Mouse (Mus musculus): ENCODE results near the gene Polr3b.

Gene Polr3b

GRCm38 (mm10) chr10:84707752-84708530 lies 85.8 kb downstream of the Polr3b start:
- no peak for DNase-seq (ENCODE audit: low read depth, low spot score)

DNA sequence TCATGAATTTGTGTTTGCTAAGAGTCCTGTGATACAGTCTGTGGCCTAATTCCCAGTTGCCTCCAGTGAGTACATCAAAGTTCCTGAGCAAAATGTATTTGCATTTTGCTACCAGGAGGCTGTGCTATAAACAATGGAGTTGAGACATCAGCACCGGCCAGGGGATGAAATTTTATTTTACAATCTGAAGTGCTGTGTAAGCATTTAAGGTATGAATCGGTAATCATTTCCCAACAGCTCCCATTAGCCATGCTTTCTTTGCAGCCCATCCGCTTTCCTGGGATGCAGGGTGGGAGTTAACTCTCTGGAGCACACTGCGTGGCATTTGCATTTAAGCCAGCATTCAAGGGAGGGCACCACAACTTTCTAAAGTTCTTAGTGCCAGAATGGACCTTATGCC lies 88.1 kb downstream of the Polr3b start:
- peak; percentile 22 for DNase-seq (ENCODE audit: low read depth, low spot score)

DNA sequence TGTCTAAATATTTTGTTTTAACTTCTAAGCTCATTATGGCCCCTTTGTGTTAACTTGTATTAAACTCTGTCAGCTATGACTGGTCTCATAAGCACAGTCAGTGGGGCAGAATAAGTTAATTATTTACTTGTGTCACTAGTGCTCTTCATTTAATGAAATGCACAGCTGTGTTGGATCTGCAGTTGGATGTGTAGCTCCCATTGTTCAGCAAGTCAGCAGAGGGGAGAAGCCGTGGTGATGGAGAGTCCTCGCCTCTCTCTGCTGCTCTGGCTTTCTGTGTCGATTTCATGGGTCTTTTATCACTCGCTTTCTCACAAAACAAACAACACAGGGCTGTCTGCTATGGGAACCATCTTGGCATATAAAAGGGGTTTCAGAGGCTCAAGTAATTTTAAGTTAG lies 88.7 kb downstream of the Polr3b start:
- DNase-seq (ENCODE audit: low read depth, low spot score), result peak; percentile 33

DNA sequence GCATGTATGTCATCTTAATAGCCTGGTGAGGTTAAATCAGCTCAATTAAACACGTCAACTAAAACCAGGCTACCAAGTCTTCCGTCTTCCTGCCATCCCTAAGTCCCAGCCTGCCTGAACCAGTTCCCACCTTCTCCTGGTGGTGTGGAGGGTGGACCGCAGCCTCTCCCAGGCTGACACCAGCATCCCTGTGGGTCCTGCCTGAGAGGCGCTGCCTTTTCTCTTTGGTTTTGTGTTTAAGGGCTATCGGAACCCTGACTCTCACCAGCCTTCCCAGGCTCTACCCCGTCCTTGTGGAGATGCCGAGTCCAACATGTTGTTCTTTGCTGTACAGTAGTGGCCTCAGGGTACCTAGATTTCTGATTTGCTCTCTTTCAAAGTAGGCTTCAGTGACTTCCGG lies 89.4 kb downstream of the Polr3b start:
- DNase-seq (ENCODE audit: low read depth, low spot score), result no peak

DNA sequence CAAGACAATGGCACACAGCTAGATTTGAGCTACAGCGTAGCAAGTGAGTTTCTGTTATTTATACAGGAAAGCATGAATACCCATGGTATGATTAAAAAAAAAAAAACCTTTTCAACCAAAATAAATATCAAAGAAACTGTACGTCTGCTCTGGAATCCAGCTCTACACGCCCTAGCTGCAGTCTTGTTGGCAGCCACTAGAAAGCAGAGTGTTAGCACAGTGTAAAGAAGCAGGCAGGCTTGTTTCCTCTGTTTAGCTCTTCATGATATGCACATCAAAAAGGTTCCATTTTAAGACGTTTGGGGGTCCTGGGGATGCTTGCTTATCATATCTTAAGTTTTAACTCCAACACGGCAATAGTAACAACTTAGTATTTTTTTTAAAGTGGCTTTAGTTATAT lies 89.8 kb downstream of the Polr3b start:
- peak; percentile 43 for DNase-seq (ENCODE audit: low read depth, low spot score)

DNA sequence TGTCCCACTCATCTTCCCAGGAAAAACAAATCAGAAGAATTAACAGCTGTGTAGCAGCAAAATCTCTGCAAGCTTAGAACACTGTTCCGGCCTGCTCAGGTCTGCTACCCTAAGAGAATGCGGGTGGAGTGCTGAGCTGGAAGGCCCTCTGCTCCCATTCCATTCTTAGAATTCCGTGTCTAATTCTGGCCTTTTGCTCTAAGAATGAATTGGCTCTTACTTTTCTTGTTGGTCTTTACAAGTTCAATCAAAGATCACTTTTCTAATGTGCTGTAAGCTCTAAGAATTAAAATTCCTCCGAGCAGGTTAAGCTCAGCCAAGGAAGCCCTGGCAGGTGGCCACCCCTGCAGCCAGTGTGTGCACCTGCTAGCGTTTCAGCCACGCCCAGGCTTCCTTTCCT lies 90.4 kb downstream of the Polr3b start:
- DNase-seq (ENCODE audit: low read depth, low spot score), result peak; percentile 42

GRCm38 (mm10) chr10:84713043-84713442 lies 91.0 kb downstream of the Polr3b start:
- no peak for DNase-seq (ENCODE audit: low read depth, low spot score)

GRCm38 (mm10) chr10:84715639-84716038 lies 93.5 kb downstream of the Polr3b start:
- DNase-seq (ENCODE audit: low read depth, low spot score), result no peak

- no peak for DNase-seq (ENCODE audit: low read depth, low spot score)
Observed at GRCm38 (mm10) chr10:84716581-84716980, 94.5 kb downstream of the Polr3b start.

GRCm38 (mm10) chr10:84722711-84723110 lies 100.6 kb downstream of the Polr3b start:
- no peak for DNase-seq (ENCODE audit: low read depth, low spot score)

- peak; percentile 76 for DNase-seq (ENCODE audit: low read depth, low spot score)
Observed at GRCm38 (mm10) chr10:84727005-84727404, 104.9 kb downstream of the Polr3b start.

- no peak for DNase-seq (ENCODE audit: low read depth, low spot score)
Observed at GRCm38 (mm10) chr10:84727760-84728159, 105.7 kb downstream of the Polr3b start.

DNA sequence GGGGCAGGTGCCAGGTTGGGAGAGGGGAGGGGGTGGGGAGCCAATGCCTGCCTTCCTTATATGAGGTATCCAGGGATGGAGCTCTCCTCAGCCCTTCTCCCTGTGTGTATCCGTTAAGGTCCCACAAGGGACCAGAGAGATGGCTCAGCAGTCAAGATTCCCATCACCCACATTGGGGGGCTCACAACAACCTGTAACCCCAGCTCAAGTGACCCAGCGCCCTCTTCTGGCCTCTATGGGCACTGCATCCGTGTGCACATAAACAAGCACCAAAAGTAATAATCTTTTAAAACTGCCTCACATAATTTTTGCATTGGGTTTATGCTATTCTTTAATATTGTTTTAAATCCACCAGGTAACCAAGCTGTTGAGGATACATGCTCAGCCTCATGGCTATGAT lies 108.0 kb downstream of the Polr3b start:
- no peak for DNase-seq (ENCODE audit: low read depth, low spot score)

DNA sequence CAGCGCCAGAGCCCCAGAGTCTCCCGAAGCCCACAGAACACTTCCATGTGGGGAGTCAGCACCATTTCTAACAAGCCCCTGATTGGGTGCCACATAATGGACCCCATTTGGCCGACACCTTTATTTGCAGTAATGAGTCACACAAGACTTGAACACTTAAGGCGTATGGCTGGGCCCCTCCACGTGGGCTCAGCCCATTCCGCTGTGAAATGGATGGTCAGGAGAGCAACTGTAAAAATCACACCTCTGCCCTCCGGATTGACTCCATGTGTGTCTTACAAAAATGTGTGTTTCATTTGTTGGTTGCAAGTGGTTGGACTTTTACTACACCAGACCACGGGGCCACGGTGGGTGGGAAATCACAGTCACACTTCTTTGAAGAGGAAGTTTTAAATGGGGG lies 108.9 kb downstream of the Polr3b start:
- no peak for DNase-seq (ENCODE audit: low read depth, low spot score)

- DNase-seq (ENCODE audit: low read depth, low spot score), result no peak
Observed at GRCm38 (mm10) chr10:84733511-84733910, 111.4 kb downstream of the Polr3b start.

DNA sequence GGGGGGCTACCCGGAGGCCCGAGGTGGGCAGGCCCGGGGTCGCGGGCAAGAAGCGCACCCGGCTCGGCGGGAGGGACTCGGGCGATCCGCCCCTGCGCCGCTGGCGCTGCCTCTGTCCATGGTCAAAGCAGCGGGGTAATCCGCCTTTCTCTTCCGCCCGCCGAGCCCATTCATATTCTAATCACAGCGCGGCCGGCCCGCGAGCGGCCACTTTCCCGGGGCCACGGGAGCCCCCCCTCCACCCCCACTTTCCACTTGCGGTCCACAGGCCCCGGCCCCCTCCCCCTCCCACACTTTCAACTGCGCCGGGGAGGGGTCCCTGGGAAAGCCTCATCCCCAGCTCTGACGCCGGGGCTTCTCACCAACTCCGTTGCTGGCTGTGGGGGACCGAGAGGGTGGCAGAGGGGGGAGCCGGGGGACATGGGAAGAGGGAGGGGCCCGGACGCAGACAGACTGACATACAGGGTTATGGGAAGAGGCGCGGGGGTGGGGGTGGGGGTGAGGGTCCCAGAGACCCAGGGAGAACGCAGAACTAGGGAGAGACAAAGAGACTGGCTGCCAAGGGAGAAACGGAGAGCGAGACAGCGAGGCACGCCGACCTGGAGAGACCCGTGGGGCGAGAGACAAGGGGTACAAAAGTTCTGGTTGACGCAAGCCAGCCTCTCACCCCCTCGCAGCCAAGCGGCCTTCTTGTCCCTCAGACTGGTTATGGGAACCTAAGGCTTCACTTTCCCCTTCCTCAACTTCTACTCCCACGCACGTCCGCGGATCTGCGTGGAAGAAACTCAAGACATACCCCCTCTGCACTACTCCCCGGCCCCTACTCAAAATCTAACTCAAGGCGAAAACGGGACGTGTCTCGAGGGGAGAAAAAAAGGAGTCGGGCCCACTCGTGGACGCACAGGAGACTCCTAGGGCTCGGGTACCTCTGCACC lies 133.0 kb downstream of the Polr3b start:
- DNase-seq (ENCODE audit: low read depth, low spot score), result no peak

DNA sequence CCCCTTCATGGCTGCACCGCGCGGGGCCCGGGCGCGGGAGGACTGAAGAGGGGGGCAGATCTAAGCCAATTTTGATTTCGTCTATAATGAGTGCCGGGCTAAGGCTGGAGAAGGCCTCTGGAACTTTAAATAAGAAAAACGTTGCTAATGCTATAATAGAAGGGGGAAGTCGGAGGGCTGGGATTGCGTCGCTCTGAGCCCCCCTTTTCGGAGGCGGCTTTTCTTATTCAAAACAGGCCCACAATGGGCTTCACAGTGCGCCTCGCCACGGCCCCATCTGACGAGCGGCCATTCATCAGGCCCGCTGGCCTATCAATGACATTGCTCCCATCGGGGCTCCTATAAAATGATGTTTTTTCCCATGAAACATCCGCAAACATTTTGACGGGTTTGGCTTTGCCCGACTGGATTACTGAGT lies 133.7 kb downstream of the Polr3b start, which contains the start of gene Rfx4:
Rfx4 (plus strand) TSS at position 277 of the 418 bp plus-strand sequence.
- no peak for DNase-seq (ENCODE audit: low read depth, low spot score)

GRCm38 (mm10) chr10:84756435-84757095 lies 134.5 kb downstream of the Polr3b start:
- no peak for DNase-seq (ENCODE audit: low read depth, low spot score)

- DNase-seq (ENCODE audit: low read depth, low spot score), result no peak
Observed at GRCm38 (mm10) chr10:84757426-84758199, 135.5 kb downstream of the Polr3b start.

DNA sequence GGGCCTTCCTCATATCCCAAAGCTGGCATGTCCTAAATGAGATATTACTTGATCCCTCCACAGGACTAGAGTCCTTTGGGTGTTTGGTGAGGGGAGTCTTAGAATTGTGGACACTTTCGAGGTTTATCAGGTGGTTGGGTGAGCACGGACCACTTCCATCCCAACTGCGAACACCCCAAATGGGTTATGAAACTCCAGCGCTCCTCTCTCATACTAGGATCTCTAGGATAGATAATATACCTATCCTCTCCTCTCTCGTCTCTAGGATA lies 136.0 kb downstream of the Polr3b start:
- DNase-seq (ENCODE audit: low read depth, low spot score), result no peak

All from brain, adult 2 months (tissue).